Comparison of ENCODE assay signal across 8 mouse cellular contexts in the genomic region with DNA sequence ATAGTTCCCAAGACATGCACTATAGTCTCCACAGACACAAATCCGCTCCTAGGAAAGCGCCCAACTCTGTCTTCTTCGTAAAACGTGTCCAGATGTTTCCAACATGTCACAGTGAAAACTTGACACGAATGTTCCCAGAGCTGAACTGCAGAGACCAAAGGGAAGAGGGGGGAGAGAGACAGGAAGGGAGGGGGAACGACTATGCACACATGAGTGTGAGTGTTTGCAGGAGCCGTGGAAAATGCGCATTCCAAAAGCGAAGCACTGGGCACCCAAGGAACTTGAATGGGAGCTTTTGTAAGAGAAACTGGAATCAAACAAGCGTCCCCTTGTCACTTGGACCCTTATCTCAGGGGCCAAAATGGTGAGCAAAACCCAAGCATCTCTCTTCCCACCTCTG.
DNase-seq lines count a peak whose midpoint lies in the region; ATAC-seq and TF ChIP-seq lines count a peak whose summit lies in the region.

No protein-coding gene starts in this region.

- peak; percentile 58 for ATAC-seq in lung, postnatal 0 days
- ATAC-seq in hindbrain, embryonic 12.5 days (ENCODE audit: low FRiP score): no peak
- ATAC-seq in neural tube, embryonic 12.5 days (ENCODE audit: low FRiP score, low read depth): no peak

- no peaks in the 10 kb centered on the region for H3K4me1 ChIP-seq in lung, postnatal 0 days (ENCODE audit: insufficient read depth, low read depth, low read length)
- H3K4me1 ChIP-seq in hindbrain, embryonic 12.5 days: peaks cover 22% of the 10 kb centered on the region
- H3K4me1 ChIP-seq in neural tube, embryonic 12.5 days: peaks cover 18% of the 10 kb centered on the region; the same call in 1 of the 2 replicates
- H3K4me1 ChIP-seq in thymus, adult 2 months (replicated peaks; ENCODE audit: control insufficient read depth, insufficient read depth, low read length): no peaks in the 10 kb centered on the region

- H3K4me2 ChIP-seq in lung, postnatal 0 days (replicated peaks; ENCODE audit: low read depth, low read length): 0 out of 2 replicates have a peak overlapping the region, but pooled peaks have one; percentile 6
- peak overlapping the region; percentile 6; the same call in 1 of the 2 replicates for H3K4me2 ChIP-seq in hindbrain, embryonic 12.5 days (replicated peaks)
- H3K4me2 ChIP-seq in neural tube, embryonic 12.5 days (replicated peaks): 0 out of 2 replicates have a peak overlapping the region, but pooled peaks have one; percentile 0

- WGBS in lung, postnatal 0 days: 19% methylated on average over 10 of the region's 10 CpGs
- WGBS in hindbrain, embryonic 12.5 days: 36% methylated on average over 10 of the region's 10 CpGs
- WGBS in neural tube, embryonic 12.5 days: 44% methylated on average over 10 of the region's 10 CpGs
- whole genome bisulfite sequencing in thymus, adult 2 months: 81% methylated on average over 10 of the region's 10 CpGs

- DNase-seq in lung, postnatal 0 days (ENCODE audit: low spot score): peak; percentile 68
- DNase-seq in lung, postnatal 36 days: no peak
- peak; percentile 5 to 29 for DNase-seq in heart, adult 9 months (ENCODE audit: low spot score in 2 of 2)
- no peak for DNase-seq in cerebellum, adult 9-10 months
- no peak for DNase-seq in urinary bladder, postnatal 14 days (ENCODE audit: low spot score)
- DNase-seq in thymus, adult 2 months: no peak

- H3K9me3 ChIP-seq in lung, postnatal 0 days (ENCODE audit: low read length): no peaks in the 10 kb centered on the region
- no peaks in the 10 kb centered on the region for H3K9me3 ChIP-seq in hindbrain, embryonic 12.5 days (replicated peaks)
- no peaks in the 10 kb centered on the region for H3K9me3 ChIP-seq in neural tube, embryonic 12.5 days

- no peak for TF ChIP-seq CTCF in lung, postnatal 0 days (IDR thresholded peaks at IDR 0.05)
- no peak for TF ChIP-seq CTCF in thymus, adult 2 months (IDR thresholded peaks at IDR 0.05; ENCODE audit: borderline replicate concordance, control insufficient read depth, extremely low read depth, insufficient read depth, low read length, poor library complexity)

- TF ChIP-seq EP300 in lung, postnatal 0 days (IDR thresholded peaks at IDR 0.05): 0 out of 2 replicates have a peak, but pooled peaks have one; percentile 16

- no peaks in the 10 kb centered on the region for H3K27me3 ChIP-seq in lung, postnatal 0 days (replicated peaks; ENCODE audit: insufficient read depth, low read length)
- H3K27me3 ChIP-seq in hindbrain, embryonic 12.5 days: no peaks in the 10 kb centered on the region
- H3K27me3 ChIP-seq in neural tube, embryonic 12.5 days (replicated peaks): no peaks in the 10 kb centered on the region
- H3K27me3 ChIP-seq in thymus, adult 2 months (ENCODE audit: control insufficient read depth, insufficient read depth, low read length): no peaks in the 10 kb centered on the region

- no peak overlapping the region for H3K4me3 ChIP-seq in lung, postnatal 0 days (ENCODE audit: low read depth, low read length)
- H3K4me3 ChIP-seq in hindbrain, embryonic 12.5 days: no peak overlapping the region
- H3K4me3 ChIP-seq in neural tube, embryonic 12.5 days: no peak overlapping the region
- no peak overlapping the region for H3K4me3 ChIP-seq in thymus, adult 2 months (ENCODE audit: control insufficient read depth, insufficient read depth, low read length)

- no peak overlapping the region for H3K9ac ChIP-seq in lung, postnatal 0 days (replicated peaks; ENCODE audit: low read depth)
- H3K9ac ChIP-seq in hindbrain, embryonic 12.5 days: no peak overlapping the region
- no peak overlapping the region for H3K9ac ChIP-seq in neural tube, embryonic 12.5 days

- H3K27ac ChIP-seq in lung, postnatal 0 days (ENCODE audit: low read length): no peak overlapping the region
- H3K27ac ChIP-seq in hindbrain, embryonic 12.5 days: no peak overlapping the region
- no peak overlapping the region for H3K27ac ChIP-seq in neural tube, embryonic 12.5 days
- no peak overlapping the region for H3K27ac ChIP-seq in thymus, adult 2 months (ENCODE audit: control insufficient read depth, insufficient read depth, low read length)

- H3K36me3 ChIP-seq in lung, postnatal 0 days (ENCODE audit: insufficient read depth, low read length): no peaks in the 10 kb centered on the region
- H3K36me3 ChIP-seq in hindbrain, embryonic 12.5 days: no peaks in the 10 kb centered on the region
- no peaks in the 10 kb centered on the region for H3K36me3 ChIP-seq in neural tube, embryonic 12.5 days
- no peaks in the 10 kb centered on the region for H3K36me3 ChIP-seq in thymus, adult 2 months (ENCODE audit: control insufficient read depth, insufficient read depth, low read length)

- no peak for TF ChIP-seq POLR2A in thymus, adult 2 months (IDR thresholded peaks at IDR 0.05; ENCODE audit: control insufficient read depth, extremely low read depth, insufficient read depth, low read length, poor library complexity)

Comparison
In these comparisons a context has a peak if more than half of its experiments do, and no peak if none do; other contexts are left out.
1. DNase-seq: peak in lung, postnatal 0 days (single experiment) and heart, adult 9 months (2 of 2); none in lung, postnatal 36 days (single experiment), cerebellum, adult 9-10 months (single experiment), urinary bladder, postnatal 14 days (single experiment) and thymus, adult 2 months (single experiment).
2. Peak in every context shown above with its lines, with median percentiles within 50 percentile points of each other: H3K4me2 ChIP-seq.